Mouse (Mus musculus) urinary bladder, postnatal 25 days (tissue): ENCODE measurements around the gene Slc25a34.

Source experiments
- DNase-seq: peaks from one replicate; pipeline ENCODE4 v3.0.0; 2022; ENCODE audit warnings: low spot score

Slc25a34 gene

GRCm38 (mm10) chr4:141581051-141581450, 42.6 kb downstream of the Slc25a34 start:
- no peak for DNase-seq

GRCm38 (mm10) chr4:141578833-141579232, 44.8 kb downstream of the Slc25a34 start:
- no peak for DNase-seq

- no peak for DNase-seq
Observed at GRCm38 (mm10) chr4:141576877-141577276, 46.7 kb downstream of the Slc25a34 start.

- DNase-seq: no peak
Observed at GRCm38 (mm10) chr4:141576404-141576803, 47.2 kb downstream of the Slc25a34 start.

- DNase-seq: peak; percentile 94
Observed at GRCm38 (mm10) chr4:141574789-141575702, 48.6 kb downstream of the Slc25a34 start.

- peak; percentile 51 for DNase-seq
Observed at GRCm38 (mm10) chr4:141573359-141573966, 50.2 kb downstream of the Slc25a34 start.

- peak; percentile 22 for DNase-seq
Observed at GRCm38 (mm10) chr4:141572668-141573358, 50.8 kb downstream of the Slc25a34 start.

GRCm38 (mm10) chr4:141571934-141572333, 51.7 kb downstream of the Slc25a34 start:
- no peak for DNase-seq

GRCm38 (mm10) chr4:141571337-141571739, 52.3 kb downstream of the Slc25a34 start:
- DNase-seq: no peak

- no peak for DNase-seq
Observed at GRCm38 (mm10) chr4:141570821-141571220, 52.8 kb downstream of the Slc25a34 start.

- DNase-seq: no peak
Observed at GRCm38 (mm10) chr4:141570004-141570403, 53.6 kb downstream of the Slc25a34 start.

GRCm38 (mm10) chr4:141568966-141569365, 54.7 kb downstream of the Slc25a34 start:
- no peak for DNase-seq
